Mouse (Mus musculus): ENCODE data around the gene Wfdc2.
"Not testable (repeated sequence)": the region's sequence is repeated elsewhere in the genome, so short reads cannot be mapped to it uniquely, and the experiment has no call there.

DNA sequence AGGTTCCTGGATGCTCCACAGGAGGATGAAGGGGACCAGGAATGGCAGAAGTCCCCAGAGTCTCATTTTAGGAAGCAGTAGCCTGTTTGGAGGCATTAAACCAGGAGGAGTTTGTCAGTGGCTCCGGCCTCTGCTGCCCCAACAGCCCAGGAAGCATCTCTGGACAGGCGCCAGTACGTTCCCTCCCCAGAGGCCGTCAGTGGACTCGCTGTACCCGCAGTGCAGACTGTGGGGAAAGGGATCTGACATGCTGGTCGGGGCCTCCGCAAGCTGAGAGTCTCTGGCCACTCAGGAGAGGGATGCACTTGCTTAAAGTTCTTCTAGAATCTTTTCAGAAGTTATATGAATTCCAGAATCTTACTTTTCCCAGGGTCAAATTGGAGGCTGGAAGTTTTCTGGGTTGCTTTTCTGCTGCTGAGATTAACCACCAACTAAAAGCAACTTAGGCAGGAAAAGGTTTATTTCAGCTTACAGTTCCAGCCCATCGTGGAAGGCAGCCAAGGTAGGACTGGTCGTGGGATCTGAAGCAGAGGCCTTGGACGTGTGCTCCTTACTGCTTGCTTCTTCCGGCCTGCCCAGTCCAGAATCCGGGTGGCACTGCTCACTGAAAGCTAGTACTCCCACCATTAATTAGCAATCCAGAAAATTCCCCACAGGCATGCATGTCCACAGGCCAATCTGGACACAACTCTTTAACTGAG, 23.0 kb downstream of the Wfdc2 start, which contains the start of gene Wfdc6a:
- TF ChIP-seq POLR2A (IDR thresholded peaks at IDR 0.05; ENCODE audit: borderline replicate concordance, insufficient read depth, low read length); CTCF (IDR thresholded peaks at IDR 0.05; ENCODE audit: borderline replicate concordance, insufficient read depth, low read depth, low read length): not testable (repeated sequence)
